Mouse (Mus musculus) erythroblast, embryonic 14.5 days (primary cell): ENCODE results near the gene Sirt5.

Source experiments
- GATA1 ChIP-seq: IDR thresholded peaks from 2 replicates; pipeline ENCODE4 v1.6.1; 2012; ENCODE audit warnings: low read length, inconsistent platforms, mixed read lengths
- TAL1 ChIP-seq: IDR thresholded peaks from 3 replicates; pipeline ENCODE4 v1.6.1; 2012; ENCODE audit warnings: low read length, inconsistent platforms, mixed read lengths

- TF ChIP-seq TAL1 (no peak), GATA1 (no peak)
Observed at GRCm38 (mm10) chr13:43440376-43440775, 75.1 kb downstream of the Sirt5 start.
